Mouse (Mus musculus) stomach, embryonic 15.5 days (tissue): Measurements from ENCODE around the gene Bub1. TPM values are rescaled to one million over a fixed set of nuclear protein-coding genes. Genes with fewer than 3 reads are reported as not detected.
A peak's percentile ranks its signal among the peaks of the same experiment; 100 is the strongest.

ENCODE experiments used
- ATAC-seq: fragments of 200-750 bp; cut with Nextera tagmentation; 2 replicates; pipeline ENCODE4 v1.8.0; 2017; ENCODE audit warnings: low read depth, moderate number of reproducible peaks, moderate TSS enrichment; ENCODE audit not compliant: insufficient read depth, low FRiP score
- H3K27ac ChIP-seq: fragments of 300-500 bp; sonication (generic); 2 replicates; pipeline ENCODE4 v1.5.1; 2015; ENCODE audit warnings: mild to moderate bottlenecking, inconsistent platforms
- H3K27me3 ChIP-seq: fragments of 300-500 bp; sonication (generic); replicated peaks from 2 replicates; pipeline ENCODE4 v1.6.1; 2015; ENCODE audit warnings: inconsistent platforms
- H3K36me3 ChIP-seq: fragments of 300-500 bp; sonication (generic); 2 replicates; pipeline ENCODE4 v1.6.1; 2015; ENCODE audit warnings: inconsistent platforms
- H3K4me1 ChIP-seq: fragments of 300-500 bp; sonication (generic); 2 replicates; pipeline ENCODE4 v1.6.1; 2015; ENCODE audit warnings: inconsistent platforms
- H3K4me2 ChIP-seq: fragments of 300-500 bp; sonication (generic); 2 replicates; pipeline ENCODE4 v1.6.1; 2015; ENCODE audit warnings: mild to moderate bottlenecking, inconsistent platforms
- H3K4me3 ChIP-seq: fragments of 300-500 bp; sonication (generic); replicated peaks from 2 replicates; pipeline ENCODE4 v1.5.1; 2015; ENCODE audit warnings: inconsistent platforms
- H3K9ac ChIP-seq: fragments of 300-500 bp; sonication (generic); 2 replicates; pipeline ENCODE4 v1.6.1; 2015; ENCODE audit warnings: inconsistent platforms
- H3K9me3 ChIP-seq: fragments of 300-500 bp; sonication (generic); 2 replicates; pipeline ENCODE4 v1.6.1; 2016; ENCODE audit warnings: inconsistent platforms
- WGBS: fragments of 180-500 bp; shearing (Covaris S2); methylation state at CpG from one replicate; pipeline ENCODE4 v1.1.7; 2015; 5-methylcytosine and 5-hydroxymethylcytosine counted together
- polyA plus RNA-seq: library from polyadenylated mRNA; unstranded; fragments of >200 nt; fragmentation: Nextera tagmentation; extraction: Ambion mirVana; gene quantifications from 2 replicates; pipeline ENCODE4 v1.2.1, GENCODE M21; 2015

The Bub1 gene
- 36.9 and 45.5 TPM in 2 replicates for polyA plus RNA-seq

DNA sequence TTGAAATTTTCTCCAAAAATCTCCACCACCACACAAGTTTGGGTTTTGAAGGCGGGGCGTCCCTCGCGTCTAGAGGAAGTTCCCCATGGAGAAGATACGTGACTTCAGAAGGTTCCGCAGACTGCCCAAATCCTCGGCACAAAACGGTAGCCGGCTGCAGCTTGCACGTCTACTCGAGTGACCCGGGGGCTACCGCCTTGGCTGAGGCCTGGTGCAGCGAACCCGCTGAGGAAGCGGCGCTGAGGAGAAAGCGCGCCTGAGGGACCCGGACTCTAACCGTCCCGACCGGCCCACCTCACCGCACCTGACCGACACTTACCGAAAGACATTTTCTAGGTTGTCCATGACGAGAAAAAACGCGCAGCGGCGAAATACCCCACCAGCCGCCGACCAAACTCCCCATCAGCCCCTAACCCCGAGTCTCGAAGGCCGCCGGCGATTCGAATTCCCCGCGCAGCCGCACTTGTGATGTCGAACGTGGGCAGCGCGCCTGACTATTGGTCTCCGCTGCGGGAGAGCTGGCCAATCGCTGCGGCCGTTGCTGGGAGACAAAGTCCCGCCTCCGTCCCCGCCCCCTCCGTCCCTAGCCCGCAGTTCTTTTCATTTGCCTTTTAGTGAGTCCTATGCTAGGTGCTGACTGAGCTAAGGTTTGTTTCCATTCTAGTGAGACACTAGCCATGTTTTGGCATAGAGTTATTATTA, at the start of gene Bub1:
TSS of gene Bub1 (minus strand) at position 465 of the 702 bp plus-strand sequence.
- peak; percentile 98 for ATAC-seq
- Histone ChIP-seq H3K36me3 (no peaks in the 10 kb centered on the region), H3K27ac (no peak within 1 kb of the TSS), H3K27me3 (no peaks in the 10 kb centered on the region), H3K4me2 (peak within 1 kb of the TSS; percentile 88), H3K4me1 (peaks cover 3% of the 10 kb centered on the region; the same call in 1 of the 2 replicates), H3K9me3 (no peaks in the 10 kb centered on the region), H3K9ac (peak within 1 kb of the TSS; percentile 46; the same call in 1 of the 2 replicates), H3K4me3 (peak within 1 kb of the TSS; percentile 88)
- under 1% methylated on average over 56 of the region's 56 CpGs for WGBS

DNA sequence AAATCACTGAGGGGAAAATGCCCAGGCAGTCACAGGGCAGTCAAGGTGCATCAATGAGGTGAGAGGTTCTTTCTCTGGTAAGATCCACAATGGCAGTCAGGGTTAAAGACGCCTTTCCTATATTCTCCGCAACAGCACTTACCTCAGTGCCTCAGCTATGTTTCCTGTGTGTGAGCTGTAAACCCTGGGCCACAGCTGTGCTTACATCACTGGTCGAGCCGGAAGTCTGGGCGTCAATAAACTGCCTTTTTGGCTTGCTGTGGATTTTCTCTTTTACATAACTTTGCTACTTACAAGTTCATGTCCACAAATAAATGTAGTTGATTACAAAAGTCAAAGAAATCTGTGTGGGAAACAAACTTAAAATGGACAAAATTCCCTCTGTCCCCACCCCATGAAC, 49.4 kb upstream of the Bub1 start:
- 63% methylated on average over 5 of the region's 5 CpGs for WGBS
- Histone ChIP-seq H3K9me3 (no peaks in the 10 kb centered on the region), H3K27me3 (no peaks in the 10 kb centered on the region), H3K9ac (no peak overlapping the region), H3K4me2 (no peak overlapping the region), H3K36me3 (no peaks in the 10 kb centered on the region), H3K4me1 (no peaks in the 10 kb centered on the region), H3K4me3 (no peak overlapping the region), H3K27ac (no peak overlapping the region)
- ATAC-seq: no peak

- Histone ChIP-seq H3K27ac (no peak overlapping the region), H3K36me3 (no peaks in the 10 kb centered on the region), H3K27me3 (no peaks in the 10 kb centered on the region), H3K9me3 (no peaks in the 10 kb centered on the region), H3K9ac (no peak overlapping the region), H3K4me1 (no peaks in the 10 kb centered on the region), H3K4me3 (no peak overlapping the region), H3K4me2 (no peak overlapping the region)
- ATAC-seq: no peak
- 76% methylated on average over 4 of the region's 4 CpGs for WGBS
Measured at GRCm38 (mm10) chr2:127864381-127864780, 32.7 kb upstream of the Bub1 start.

- no peak overlapping the region for H3K4me2 ChIP-seq
- peak; percentile 58; the same call in 1 of the 2 replicates for ATAC-seq
- no peak overlapping the region for H3K9ac ChIP-seq
- no peaks in the 10 kb centered on the region for H3K9me3 ChIP-seq
- H3K27ac ChIP-seq: no peak overlapping the region
- 54% methylated on average over 4 of the region's 4 CpGs for WGBS
- H3K4me3 ChIP-seq: no peak overlapping the region
- H3K36me3 ChIP-seq: no peaks in the 10 kb centered on the region
- H3K27me3 ChIP-seq: no peaks in the 10 kb centered on the region
- H3K4me1 ChIP-seq: peaks cover 4% of the 10 kb centered on the region; the same call in 1 of the 2 replicates
Measured at GRCm38 (mm10) chr2:127854332-127854991, 22.8 kb upstream of the Bub1 start.

- Histone ChIP-seq H3K4me2 (no peak overlapping the region), H3K9ac (no peak overlapping the region), H3K4me3 (no peak overlapping the region), H3K27ac (no peak overlapping the region), H3K27me3 (no peaks in the 10 kb centered on the region), H3K36me3 (no peaks in the 10 kb centered on the region), H3K4me1 (peaks cover 4% of the 10 kb centered on the region; the same call in 1 of the 2 replicates), H3K9me3 (no peaks in the 10 kb centered on the region)
- WGBS: 61% methylated on average over 2 of the region's 2 CpGs
- no peak for ATAC-seq
Measured at GRCm38 (mm10) chr2:127850371-127850770, 18.7 kb upstream of the Bub1 start.

DNA sequence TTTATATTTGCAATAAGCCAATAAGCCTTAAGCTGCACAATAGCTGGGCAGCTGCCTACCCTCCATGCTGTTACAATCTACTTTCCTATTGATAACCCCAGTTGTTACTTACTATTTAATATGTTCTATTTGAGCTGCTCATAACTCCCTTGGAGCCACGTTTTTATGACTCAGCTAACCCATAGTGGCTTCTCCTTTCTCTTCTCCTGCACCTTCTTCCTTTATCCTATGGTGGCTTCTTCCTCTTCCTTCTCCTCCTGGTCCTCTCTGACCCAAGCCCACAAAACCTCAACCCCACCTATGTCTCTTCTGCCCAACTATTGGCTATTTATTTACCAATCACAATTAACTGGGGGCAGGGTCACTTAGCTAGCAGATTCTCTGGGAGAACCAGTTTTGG, 14.9 kb upstream of the Bub1 start:
- WGBS: 33% methylated on average over 1 of the region's 1 CpGs
- Histone ChIP-seq H3K4me2 (no peak overlapping the region), H3K36me3 (no peaks in the 10 kb centered on the region)

GRCm38 (mm10) chr2:127846008-127846407, 14.3 kb upstream of the Bub1 start:
- H3K4me1 ChIP-seq: no peaks in the 10 kb centered on the region
- H3K9ac ChIP-seq: no peak overlapping the region
- no peaks in the 10 kb centered on the region for H3K36me3 ChIP-seq
- H3K27me3 ChIP-seq: no peaks in the 10 kb centered on the region
- no peaks in the 10 kb centered on the region for H3K9me3 ChIP-seq
- no peak for ATAC-seq
- H3K27ac ChIP-seq: no peak overlapping the region
- H3K4me2 ChIP-seq: no peak overlapping the region
- H3K4me3 ChIP-seq: no peak overlapping the region

More for the DNA sequence above, 14.9 kb upstream of the Bub1 start:
- H3K4me3 ChIP-seq: no peak overlapping the region
- no peak overlapping the region for H3K27ac ChIP-seq
- no peaks in the 10 kb centered on the region for H3K9me3 ChIP-seq
- no peak overlapping the region for H3K9ac ChIP-seq
- no peaks in the 10 kb centered on the region for H3K4me1 ChIP-seq
- H3K27me3 ChIP-seq: no peaks in the 10 kb centered on the region
- no peak for ATAC-seq

GRCm38 (mm10) chr2:127845346-127845982, 13.8 kb upstream of the Bub1 start:
- no peaks in the 10 kb centered on the region for H3K9me3 ChIP-seq
- no peak overlapping the region for H3K9ac ChIP-seq
- H3K4me2 ChIP-seq: no peak overlapping the region
- no peak overlapping the region for H3K27ac ChIP-seq
- H3K4me1 ChIP-seq: no peaks in the 10 kb centered on the region
- no peaks in the 10 kb centered on the region for H3K27me3 ChIP-seq
- WGBS: 36% methylated on average over 7 of the region's 7 CpGs
- no peak overlapping the region for H3K4me3 ChIP-seq
- H3K36me3 ChIP-seq: no peaks in the 10 kb centered on the region
- ATAC-seq: no peak

DNA sequence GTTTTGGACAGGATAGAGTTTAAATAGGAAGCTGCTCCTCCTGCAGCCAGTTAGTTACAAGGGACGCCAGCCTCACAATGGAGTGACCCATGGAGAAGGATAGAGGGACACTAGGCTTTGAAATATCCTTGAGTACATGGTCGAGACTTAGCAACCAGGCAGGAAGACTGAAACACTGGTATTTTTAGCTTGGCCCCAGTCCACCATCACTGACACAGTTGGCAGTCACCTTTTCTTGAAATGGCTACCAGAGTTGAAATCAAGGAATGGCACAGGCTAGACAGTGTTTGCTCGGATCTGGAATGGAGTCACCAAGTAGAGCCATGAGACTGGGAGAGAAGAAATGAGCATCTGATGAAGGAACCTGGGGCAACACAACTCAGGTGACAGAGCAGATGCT, 10.8 kb upstream of the Bub1 start:
- no peak overlapping the region for H3K4me3 ChIP-seq
- WGBS: 76% methylated on average over 3 of the region's 3 CpGs
- no peak for ATAC-seq

DNA sequence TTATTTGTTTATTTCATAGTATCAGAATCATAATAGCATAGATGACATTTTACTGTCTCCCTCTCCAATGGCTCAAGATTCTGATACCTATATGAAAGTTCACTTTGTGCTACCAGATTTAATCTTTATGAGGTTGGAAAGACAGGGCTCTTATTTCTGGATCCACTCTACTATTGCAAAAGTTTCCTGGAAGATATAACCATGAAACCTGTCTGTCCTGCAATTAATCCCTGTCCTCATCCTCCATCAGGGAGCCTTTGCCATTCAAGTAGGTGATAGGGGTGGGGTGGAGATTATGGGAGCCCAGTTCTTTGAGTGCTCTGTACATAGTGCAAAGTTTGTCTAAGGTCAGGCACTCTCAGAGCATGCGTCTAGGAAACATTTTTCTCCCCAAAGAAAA, 9.7 kb upstream of the Bub1 start:
- Histone ChIP-seq H3K27ac (no peak overlapping the region), H3K4me2 (no peak overlapping the region), H3K9ac (no peak overlapping the region), H3K4me3 (no peak overlapping the region), H3K9me3 (no peaks in the 10 kb centered on the region), H3K4me1 (no peaks in the 10 kb centered on the region), H3K27me3 (peaks cover 25% of the 10 kb centered on the region), H3K36me3 (no peaks in the 10 kb centered on the region)
- ATAC-seq: no peak
- 58% methylated on average over 1 of the region's 1 CpGs for WGBS

More for the DNA sequence above, 10.8 kb upstream of the Bub1 start:
- Histone ChIP-seq H3K4me1 (no peaks in the 10 kb centered on the region), H3K4me2 (no peak overlapping the region), H3K27me3 (peaks cover 20% of the 10 kb centered on the region), H3K36me3 (no peaks in the 10 kb centered on the region), H3K27ac (no peak overlapping the region), H3K9me3 (no peaks in the 10 kb centered on the region), H3K9ac (no peak overlapping the region)

GRCm38 (mm10) chr2:127839425-127839824, 7.8 kb upstream of the Bub1 start:
- Histone ChIP-seq H3K4me3 (no peak overlapping the region), H3K9ac (no peak overlapping the region), H3K4me2 (no peak overlapping the region), H3K9me3 (no peaks in the 10 kb centered on the region), H3K4me1 (no peaks in the 10 kb centered on the region), H3K36me3 (no peaks in the 10 kb centered on the region), H3K27me3 (peaks cover 25% of the 10 kb centered on the region), H3K27ac (no peak overlapping the region)
- no peak for ATAC-seq
- WGBS: 19% methylated on average over 11 of the region's 11 CpGs

- Histone ChIP-seq H3K36me3 (no peaks in the 10 kb centered on the region), H3K9ac (no peak within 1 kb of the TSS), H3K27me3 (peaks cover 25% of the 10 kb centered on the region), H3K4me3 (no peak within 1 kb of the TSS), H3K27ac (no peak within 1 kb of the TSS), H3K4me2 (no peak within 1 kb of the TSS), H3K4me1 (no peaks in the 10 kb centered on the region), H3K9me3 (no peaks in the 10 kb centered on the region)
- WGBS: 66% methylated on average over 7 of the region's 7 CpGs
- no peak for ATAC-seq
Measured at GRCm38 (mm10) chr2:127838576-127838975, 6.9 kb upstream of the Bub1 start, which contains the start of gene Acoxl. Acoxl (plus strand) TSS chr2:127838876.
